Mouse (Mus musculus) spleen, adult 18-20 months (tissue): Measurements from ENCODE around the gene Tbcd.

Experiments used
- DNase-seq, 2 experiments: peaks; one replicate each; pipeline ENCODE4 v3.0.0; 2022; ENCODE audit warnings: mixed read lengths in 2 of 2

Gene Tbcd

DNA sequence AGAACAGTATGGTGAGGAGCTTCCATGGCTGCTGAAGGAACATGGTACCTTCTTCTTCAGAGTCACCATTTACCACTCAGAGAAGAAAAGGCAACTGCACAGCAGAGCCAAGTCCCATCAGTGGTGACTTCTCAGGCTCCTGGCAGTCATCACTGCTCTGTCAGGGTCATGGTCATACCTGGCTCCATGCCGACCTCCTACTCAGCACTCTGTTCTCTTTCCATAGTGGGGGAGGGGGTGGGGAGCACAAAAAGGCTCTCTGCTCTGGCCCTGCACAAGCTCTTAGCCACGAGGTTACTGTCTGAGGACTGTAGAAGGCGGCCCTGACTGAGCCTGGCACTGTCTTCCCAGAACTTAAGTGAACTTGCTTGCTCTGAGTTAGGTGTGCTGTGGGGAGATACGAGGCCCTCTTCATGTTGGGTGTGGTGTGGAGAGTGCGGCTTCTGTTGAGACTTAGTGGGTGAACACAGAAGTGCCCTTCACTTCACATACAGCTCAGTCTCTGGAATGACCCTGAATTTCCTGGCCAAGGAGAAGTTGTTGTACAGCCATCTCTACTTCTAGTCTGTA, 91.6 kb downstream of the Tbcd start:
- no peak for DNase-seq

DNA sequence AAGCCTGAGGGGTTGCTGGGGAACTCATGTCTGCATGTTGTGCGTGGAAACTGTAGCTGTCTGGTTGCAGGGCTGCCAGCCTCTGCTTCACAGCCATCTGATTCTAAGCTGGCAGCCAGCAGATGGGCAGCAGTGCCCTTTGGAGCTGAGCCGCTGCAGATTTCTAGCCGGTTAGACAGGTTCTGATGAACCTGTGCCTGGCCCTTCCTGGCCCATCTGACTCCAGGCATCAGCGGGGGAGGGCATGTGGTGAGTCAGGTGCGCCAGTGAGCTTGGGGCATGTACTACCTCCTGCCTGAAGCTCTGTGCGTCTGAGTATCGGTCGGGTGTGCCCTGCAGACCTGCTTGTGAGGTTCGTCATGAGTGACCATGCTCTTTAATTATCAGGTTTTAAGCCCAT, 92.2 kb downstream of the Tbcd start:
- no peak for DNase-seq

DNA sequence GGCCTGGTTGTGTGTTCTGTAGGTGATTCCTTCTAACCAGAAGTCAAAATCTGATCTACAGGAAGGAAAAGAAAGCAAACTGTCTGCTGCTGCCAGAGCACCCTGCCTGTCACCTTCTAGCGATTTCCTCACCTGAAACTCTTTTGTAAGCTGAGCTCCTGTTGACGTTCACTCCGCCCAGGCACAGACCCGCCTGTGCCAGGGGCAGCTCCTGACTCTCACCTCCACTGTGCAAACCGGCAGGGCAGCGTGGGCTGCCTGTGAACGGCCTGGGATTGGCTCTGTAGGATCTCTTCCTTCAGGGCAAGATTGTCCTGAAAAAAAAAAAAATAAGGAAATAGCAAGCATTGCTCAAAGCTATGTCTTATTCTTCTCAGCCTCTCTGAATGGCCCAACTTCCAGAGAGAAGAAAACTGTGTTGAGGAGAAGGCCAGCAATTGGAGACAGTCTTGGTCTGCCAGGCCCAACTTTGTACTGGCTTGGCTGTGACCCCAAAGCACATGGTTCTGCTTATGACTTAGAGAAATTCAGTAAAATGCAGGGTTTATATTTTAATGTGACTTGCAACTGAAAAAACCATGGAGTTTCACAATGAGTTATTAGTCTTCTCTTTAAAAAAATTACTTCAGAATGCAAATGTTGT, 93.1 kb downstream of the Tbcd start:
- DNase-seq: no peak

DNA sequence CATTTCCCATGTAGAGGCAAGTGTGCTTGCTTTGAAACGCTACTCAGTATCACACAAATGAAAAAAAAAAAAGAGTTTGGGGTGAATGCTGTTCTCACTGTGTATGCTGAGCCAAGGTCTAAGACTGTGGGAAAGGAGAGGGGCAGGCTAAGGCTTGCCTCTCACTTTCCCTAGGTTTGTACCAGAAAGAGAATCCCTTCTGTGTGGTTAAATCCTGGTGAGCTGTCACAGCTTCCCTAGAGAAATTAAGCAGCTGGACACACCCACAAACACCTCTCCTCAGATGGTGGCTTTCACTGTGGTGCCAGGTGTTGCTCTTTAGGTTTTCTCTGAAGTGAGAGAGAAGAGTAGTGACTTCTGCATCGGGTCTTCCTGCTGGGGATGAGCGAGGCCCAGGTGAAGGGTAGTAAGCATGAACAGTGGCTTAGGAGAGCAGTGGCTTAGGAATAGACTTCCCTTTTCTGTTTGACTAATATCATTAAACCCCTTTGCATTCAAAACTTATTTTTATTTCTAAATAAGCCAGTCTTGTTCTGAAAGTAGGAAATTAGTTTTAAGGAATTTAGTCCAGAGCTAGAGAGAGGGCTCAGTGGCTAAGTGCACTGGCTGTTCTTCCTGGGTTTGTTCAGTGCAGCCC, 93.8 kb downstream of the Tbcd start:
- no peak for DNase-seq

- DNase-seq: no peak
These were observed 95.5 kb downstream of the Tbcd start for GRCm38 (mm10) chr11:121547234-121547633.

GRCm38 (mm10) chr11:121547925-121548324, 96.2 kb downstream of the Tbcd start:
- DNase-seq: no peak

DNA sequence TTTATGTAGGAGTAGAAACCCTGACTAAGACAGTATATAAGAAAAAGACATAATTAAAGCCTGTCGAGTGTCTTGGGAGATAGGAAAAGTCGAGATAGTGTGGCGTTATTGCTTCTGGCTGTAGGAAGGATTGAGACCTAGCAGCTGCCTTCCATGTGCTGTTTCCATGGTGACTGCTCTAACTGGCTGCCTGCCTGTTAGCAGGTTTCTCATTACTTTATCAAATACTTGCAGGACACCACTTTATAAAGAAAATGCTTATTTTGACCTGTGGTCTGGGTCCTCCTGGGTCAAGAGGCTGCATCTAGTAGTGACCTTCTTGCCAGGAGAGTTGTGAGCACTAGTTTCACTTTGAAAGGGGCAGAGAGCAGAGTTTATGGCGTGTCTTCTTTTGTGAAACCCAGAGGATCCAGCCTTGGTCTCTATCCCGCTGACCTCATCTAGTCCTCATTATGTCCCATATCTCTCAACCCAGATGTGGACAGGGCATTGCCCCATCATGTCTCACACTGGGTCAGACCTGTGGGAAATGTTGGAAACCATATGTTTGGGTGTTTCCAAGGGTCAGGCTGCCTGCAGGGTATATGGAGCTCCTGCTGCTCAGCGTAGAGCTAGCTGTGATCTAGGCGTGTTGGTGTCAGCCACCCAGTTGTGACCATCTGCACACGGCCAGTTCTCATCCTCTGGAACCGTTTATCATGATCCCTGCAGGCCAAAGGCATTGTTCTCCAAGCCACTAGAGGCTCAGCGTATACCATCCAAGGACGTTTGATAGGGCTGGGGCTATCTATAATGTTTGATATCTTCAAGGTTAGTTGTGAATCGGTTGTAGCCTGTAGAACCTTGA, 97.5 kb downstream of the Tbcd start:
- no peak for DNase-seq

DNA sequence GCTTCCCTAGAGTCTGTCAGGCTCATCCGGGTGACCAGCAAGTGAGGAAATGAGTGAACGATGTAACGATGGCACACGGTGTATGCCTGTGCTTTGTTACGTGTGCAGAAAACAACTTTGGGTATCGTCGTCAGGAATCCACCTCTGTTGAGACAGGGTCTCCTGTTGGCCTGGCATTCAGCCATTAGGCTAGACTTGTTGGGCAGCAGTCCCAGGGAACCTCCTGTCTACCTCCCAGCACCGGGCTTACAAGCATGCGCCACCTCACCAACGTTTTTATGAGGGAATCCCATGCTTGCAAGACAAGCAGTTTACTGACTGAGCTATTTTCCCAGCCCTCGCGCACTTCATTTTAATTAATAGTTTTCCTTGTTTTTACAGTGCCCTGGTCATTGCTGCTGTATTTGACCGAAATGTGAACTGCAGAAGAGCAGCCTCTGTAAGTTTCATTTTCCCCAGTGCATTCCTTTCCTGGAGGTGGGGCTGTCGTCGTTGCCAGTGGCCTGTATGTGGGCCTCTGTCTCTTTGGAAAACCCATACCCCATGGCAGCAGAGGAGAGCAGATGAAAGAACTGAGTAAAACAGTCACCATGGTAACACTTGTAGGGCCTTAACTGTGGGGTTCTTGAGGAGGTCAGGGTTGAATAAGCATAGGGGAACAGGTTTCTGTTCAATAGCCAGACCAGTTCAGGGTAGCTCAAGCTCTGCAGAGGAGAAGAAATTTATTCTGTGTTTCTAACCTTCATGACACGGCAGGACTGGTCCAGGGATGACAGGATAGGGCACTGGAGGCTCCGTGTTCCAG, 98.3 kb downstream of the Tbcd start:
- DNase-seq: no peak

- DNase-seq: no peak
These were observed 99.6 kb downstream of the Tbcd start for GRCm38 (mm10) chr11:121551206-121551799.

DNA sequence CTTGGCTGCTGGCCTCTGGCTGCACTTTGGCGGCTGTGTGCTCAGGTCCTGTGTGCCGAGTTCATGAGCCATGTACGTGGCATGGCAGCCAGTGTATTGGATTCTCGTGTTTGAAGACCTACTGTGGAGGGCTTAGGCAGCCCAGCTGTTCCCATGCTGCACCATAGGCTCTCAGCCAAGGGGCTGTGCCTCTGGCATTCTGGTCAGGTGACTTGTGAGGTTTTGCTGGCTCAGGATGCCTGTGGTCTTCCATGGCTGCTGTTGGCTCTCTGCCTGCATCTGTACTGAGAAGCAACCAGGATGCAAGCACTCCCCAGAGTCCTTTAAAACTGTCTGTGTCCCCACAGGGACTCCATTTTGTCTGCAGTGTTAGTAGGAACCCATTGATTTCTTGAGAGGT, 100.4 kb downstream of the Tbcd start:
- no peak for DNase-seq

- DNase-seq: no peak
These were observed 101.2 kb downstream of the Tbcd start for GRCm38 (mm10) chr11:121552846-121553457.

GRCm38 (mm10) chr11:121553458-121553857, 101.7 kb downstream of the Tbcd start:
- no peak for DNase-seq

DNA sequence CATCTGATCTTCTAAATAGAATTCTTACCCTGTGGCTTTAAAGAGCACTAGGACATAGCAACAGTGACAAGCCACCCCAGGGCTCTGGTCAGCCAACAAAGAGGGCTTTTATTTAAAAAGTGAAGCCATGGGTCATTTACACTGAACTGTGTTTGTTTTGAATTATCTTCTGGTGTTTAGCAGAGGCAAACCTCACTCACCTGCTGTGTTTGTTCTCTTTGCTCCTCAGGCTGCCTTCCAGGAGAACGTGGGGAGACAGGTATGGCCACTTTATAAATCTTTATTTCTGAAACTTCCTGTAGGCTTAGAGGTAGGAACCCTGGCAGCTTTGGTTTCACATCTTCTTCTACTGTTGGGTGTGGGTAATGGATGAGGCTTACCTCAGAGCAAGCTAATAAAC, 105.0 kb downstream of the Tbcd start:
- no peak for DNase-seq

- no peak for DNase-seq
These were observed 106.2 kb downstream of the Tbcd start for GRCm38 (mm10) chr11:121557946-121558345.

DNA sequence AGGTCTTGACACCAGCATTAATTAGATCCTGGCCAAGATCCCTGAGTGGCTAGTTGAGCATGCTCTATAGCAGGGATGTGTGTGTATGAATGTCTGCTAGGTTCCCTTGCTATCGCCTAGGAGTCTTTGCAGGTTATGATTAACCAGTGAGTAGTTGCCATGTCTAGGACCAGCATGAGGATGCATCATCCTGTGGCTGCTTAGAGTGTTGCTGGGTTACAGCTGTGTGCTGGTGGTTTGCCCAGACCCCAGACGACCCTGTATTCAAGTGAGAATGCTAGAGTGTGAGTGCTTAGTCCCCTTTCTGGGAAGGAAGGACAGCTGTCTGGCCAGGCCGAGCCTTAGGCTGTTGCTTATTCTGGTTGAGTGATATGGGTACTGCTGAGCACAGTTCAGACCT, 106.8 kb downstream of the Tbcd start:
- DNase-seq: no peak

GRCm38 (mm10) chr11:121559527-121560293, 108.0 kb downstream of the Tbcd start:
- peak; percentile 22 to 36 for DNase-seq

- no peak for DNase-seq
These were observed 108.5 kb downstream of the Tbcd start for GRCm38 (mm10) chr11:121560294-121560663.

GRCm38 (mm10) chr11:121563312-121563711, 111.6 kb downstream of the Tbcd start:
- DNase-seq: no peak

GRCm38 (mm10) chr11:121564265-121564664, 112.5 kb downstream of the Tbcd start:
- DNase-seq: no peak

- no peak for DNase-seq
These were observed 130.1 kb downstream of the Tbcd start for GRCm38 (mm10) chr11:121581856-121582255.

DNA sequence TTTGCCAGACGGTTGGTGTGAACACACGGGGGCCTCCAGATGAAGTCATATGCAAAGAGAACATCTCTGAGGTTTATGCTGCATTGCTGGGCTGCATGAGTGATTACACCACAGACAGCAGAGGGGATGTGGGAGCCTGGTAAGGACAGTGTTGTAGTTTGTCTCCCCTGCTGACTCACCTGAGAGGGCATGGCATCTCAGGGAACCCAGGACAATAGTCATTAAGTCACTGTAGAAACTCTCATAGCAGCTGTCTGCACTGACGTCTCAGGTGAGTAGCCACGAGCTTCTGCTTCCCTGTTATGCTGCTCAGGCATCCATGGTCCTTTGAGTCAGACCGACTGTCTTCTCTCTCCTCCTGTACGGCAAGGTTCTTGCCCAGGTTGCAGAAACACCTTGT, 145.5 kb downstream of the Tbcd start:
- no peak for DNase-seq
